Mouse (Mus musculus): ENCODE results near the gene Hist1h2af. TPM values are rescaled to one million over a fixed set of nuclear protein-coding genes. Genes with fewer than 3 reads are reported as not detected.
"Not testable (repeated sequence)": the region's sequence is repeated elsewhere in the genome, so short reads cannot be mapped to it uniquely, and the experiment has no call there.

The Hist1h2af gene
- polyA plus RNA-seq, 1 experiment = 151 TPM

- Histone ChIP-seq H3K4me3 (replicated peaks; ENCODE audit: control insufficient read depth, low read depth, low read length) (no peak within 1 kb of the TSS), H3K27ac (ENCODE audit: control insufficient read depth, insufficient read depth, low read depth, low read length, poor library complexity) (peak within 1 kb of the TSS; percentile 45; the same call in 1 of the 2 replicates), H3K4me1 (ENCODE audit: control insufficient read depth, insufficient read depth, low read length) (no peaks in the 10 kb centered on the region)
These were observed 19.3 kb downstream of the Hist1h2af start, which contains the start of gene Hist1h1d for GRCm38 (mm10) chr13:23552962-23553361. Hist1h1d (plus strand) TSS chr13:23553262.

GRCm38 (mm10) chr13:23554393-23554792, 20.7 kb downstream of the Hist1h2af start:
- WGBS = 20% methylated on average over 9 of the region's 9 CpGs

More at GRCm38 (mm10) chr13:23552962-23553361, 19.3 kb downstream of the Hist1h2af start, which contains the start of gene Hist1h1d:
- TF ChIP-seq POLR2A (IDR thresholded peaks at IDR 0.05; ENCODE audit: borderline replicate concordance, control insufficient read depth, low read depth, low read length) (no peak), CTCF (IDR thresholded peaks at IDR 0.05; ENCODE audit: control insufficient read depth, insufficient read depth, low read length) (no peak)

GRCm38 (mm10) chr13:23554925-23555838, 21.5 kb downstream of the Hist1h2af start:
- under 1% methylated on average over 54 of the region's 54 CpGs for WGBS
- Histone ChIP-seq H3K4me1 (ENCODE audit: control insufficient read depth, insufficient read depth, low read length) (no peaks in the 10 kb centered on the region), H3K4me3 (replicated peaks; ENCODE audit: control insufficient read depth, low read depth, low read length) (peak overlapping the region; percentile 72), H3K27ac (ENCODE audit: control insufficient read depth, insufficient read depth, low read depth, low read length, poor library complexity) (peak overlapping the region; percentile 97)
- TF ChIP-seq POLR2A (IDR thresholded peaks at IDR 0.05; ENCODE audit: borderline replicate concordance, control insufficient read depth, low read depth, low read length) (peak; percentile 99), CTCF (IDR thresholded peaks at IDR 0.05; ENCODE audit: control insufficient read depth, insufficient read depth, low read length) (no peak)

More at GRCm38 (mm10) chr13:23554393-23554792, 20.7 kb downstream of the Hist1h2af start:
- Histone ChIP-seq H3K4me3 (replicated peaks; ENCODE audit: control insufficient read depth, low read depth, low read length) (peak overlapping the region; percentile 45), H3K27ac (ENCODE audit: control insufficient read depth, insufficient read depth, low read depth, low read length, poor library complexity) (no peak overlapping the region; the same call in 1 of the 2 replicates), H3K4me1 (ENCODE audit: control insufficient read depth, insufficient read depth, low read length) (no peaks in the 10 kb centered on the region)
- no peak for TF ChIP-seq CTCF (IDR thresholded peaks at IDR 0.05; ENCODE audit: control insufficient read depth, insufficient read depth, low read length)
- TF ChIP-seq POLR2A (IDR thresholded peaks at IDR 0.05; ENCODE audit: borderline replicate concordance, control insufficient read depth, low read depth, low read length) = no peak

GRCm38 (mm10) chr13:23555839-23556416, 22.2 kb downstream of the Hist1h2af start:
- H3K27ac ChIP-seq (ENCODE audit: control insufficient read depth, insufficient read depth, low read depth, low read length, poor library complexity) = peak overlapping the region; percentile 97
- H3K4me3 ChIP-seq (replicated peaks; ENCODE audit: control insufficient read depth, low read depth, low read length) = peak overlapping the region; percentile 72
- under 1% methylated on average over 18 of the region's 18 CpGs for WGBS
- H3K4me1 ChIP-seq (ENCODE audit: control insufficient read depth, insufficient read depth, low read length) = no peaks in the 10 kb centered on the region
- TF ChIP-seq POLR2A (IDR thresholded peaks at IDR 0.05; ENCODE audit: borderline replicate concordance, control insufficient read depth, low read depth, low read length) (peak; percentile 28; the same call in 1 of the 2 replicates), CTCF (IDR thresholded peaks at IDR 0.05; ENCODE audit: control insufficient read depth, insufficient read depth, low read length) (no peak)

GRCm38 (mm10) chr13:23556906-23557305, 23.2 kb downstream of the Hist1h2af start:
- Histone ChIP-seq H3K4me1 (ENCODE audit: control insufficient read depth, insufficient read depth, low read length) (no peaks in the 10 kb centered on the region), H3K27ac (ENCODE audit: control insufficient read depth, insufficient read depth, low read depth, low read length, poor library complexity) (no peak overlapping the region), H3K4me3 (replicated peaks; ENCODE audit: control insufficient read depth, low read depth, low read length) (no peak overlapping the region)
- 75% methylated on average over 3 of the region's 3 CpGs for WGBS
- TF ChIP-seq CTCF (IDR thresholded peaks at IDR 0.05; ENCODE audit: control insufficient read depth, insufficient read depth, low read length) = no peak
- no peak for TF ChIP-seq POLR2A (IDR thresholded peaks at IDR 0.05; ENCODE audit: borderline replicate concordance, control insufficient read depth, low read depth, low read length)

- not testable (repeated sequence) for H3K27ac ChIP-seq (ENCODE audit: control insufficient read depth, insufficient read depth, low read depth, low read length, poor library complexity); H3K4me1 ChIP-seq (ENCODE audit: control insufficient read depth, insufficient read depth, low read length)
- H3K4me3 ChIP-seq (replicated peaks; ENCODE audit: control insufficient read depth, low read depth, low read length) = peak overlapping the region; percentile 37
- WGBS = 59% methylated on average over 2 of the region's 2 CpGs
These were observed 27.0 kb downstream of the Hist1h2af start for GRCm38 (mm10) chr13:23560699-23561098.

GRCm38 (mm10) chr13:23561531-23561882, 27.8 kb downstream of the Hist1h2af start:
- H3K4me1 ChIP-seq (ENCODE audit: control insufficient read depth, insufficient read depth, low read length) = not testable (repeated sequence)
- peak overlapping the region; percentile 95; the same call in 1 of the 2 replicates for H3K27ac ChIP-seq (ENCODE audit: control insufficient read depth, insufficient read depth, low read depth, low read length, poor library complexity)
- WGBS = 0% methylated on average over 2 of the region's 5 CpGs
- H3K4me3 ChIP-seq (replicated peaks; ENCODE audit: control insufficient read depth, low read depth, low read length) = peak overlapping the region; percentile 30

GRCm38 (mm10) chr13:23561883-23562659, 28.4 kb downstream of the Hist1h2af start, which contains the start of gene Hist1h3e:
Hist1h3e (minus strand) TSS chr13:23562369.
- H3K4me3 ChIP-seq (replicated peaks; ENCODE audit: control insufficient read depth, low read depth, low read length) = peak within 1 kb of the TSS; percentile 55
- H3K27ac ChIP-seq (ENCODE audit: control insufficient read depth, insufficient read depth, low read depth, low read length, poor library complexity) = peak within 1 kb of the TSS; percentile 95
- WGBS = under 1% methylated on average over 56 of the region's 67 CpGs
- peak; percentile 97 for TF ChIP-seq POLR2A (IDR thresholded peaks at IDR 0.05; ENCODE audit: borderline replicate concordance, control insufficient read depth, low read depth, low read length)
- H3K4me1 ChIP-seq (ENCODE audit: control insufficient read depth, insufficient read depth, low read length) = not testable (repeated sequence)

Measured in bone marrow, adult 2 months (tissue).